Mouse (Mus musculus) small intestine, adult 2 months (tissue): ENCODE results near the gene Pde4d. TPM values are rescaled to one million over a fixed set of nuclear protein-coding genes. Genes with fewer than 3 reads are reported as not detected.
A peak's percentile ranks its signal among the peaks of the same experiment; 100 is the strongest.

Experiments used
- H3K27ac ChIP-seq: fragments of 200-500 bp; 2 replicates; pipeline ENCODE4 v1.5.1; 2012; ENCODE audit warnings: low read depth, low read length, control low read depth, inconsistent platforms; ENCODE audit not compliant: insufficient read depth
- H3K27me3 ChIP-seq: fragments of 200-500 bp; 2 replicates; pipeline ENCODE4 v1.6.1; 2012; ENCODE audit warnings: mild to moderate bottlenecking, moderate library complexity, low read length, inconsistent platforms; ENCODE audit not compliant: control insufficient read depth, insufficient read depth
- H3K36me3 ChIP-seq: fragments of 200-500 bp; 2 replicates; pipeline ENCODE4 v1.6.1; 2012; ENCODE audit warnings: mild to moderate bottlenecking, low read length, control low read depth, inconsistent platforms; ENCODE audit not compliant: control insufficient read depth, insufficient read depth
- H3K4me1 ChIP-seq: fragments of 200-500 bp; 2 replicates; pipeline ENCODE4 v1.6.1; 2012; ENCODE audit warnings: low read length, inconsistent platforms, mixed read lengths; ENCODE audit not compliant: control insufficient read depth, insufficient read depth, insufficient read length
- H3K4me3 ChIP-seq: fragments of 200-500 bp; 2 replicates; pipeline ENCODE4 v1.5.1; 2012; ENCODE audit warnings: low read depth, mild to moderate bottlenecking, control low read depth, inconsistent platforms, low read length, moderate library complexity
- CTCF ChIP-seq: fragments of 200-500 bp; IDR thresholded peaks from 2 replicates; pipeline ENCODE4 v1.5.1; 2012; ENCODE audit warnings: low read depth, mild to moderate bottlenecking, control low read depth, inconsistent platforms, low read length, moderate library complexity, mixed read lengths; ENCODE audit not compliant: insufficient replicate concordance, insufficient read length; ENCODE audit errors: extremely low read depth
- POLR2A ChIP-seq: fragments of 200-500 bp; IDR thresholded peaks from 2 replicates; pipeline ENCODE4 v1.6.1; 2012; ENCODE audit warnings: low read depth, mild to moderate bottlenecking, control low read depth, inconsistent platforms, low read length, moderate library complexity
- WGBS: fragments of 180-500 bp; shearing (Covaris S2); methylation state at CpG from one replicate; pipeline ENCODE4 v1.1.7; 2018; 5-methylcytosine and 5-hydroxymethylcytosine counted together
- polyA plus RNA-seq: library from polyadenylated mRNA; depleted of rRNA; stranded (reverse); fragments of >200 nt; gene quantifications from 2 replicates; pipeline ENCODE4 v1.2.3, GENCODE M21; 2012

Gene Pde4d
- polyA plus RNA-seq, 1 experiment, result 8.4 TPM

GRCm38 (mm10) chr13:109837453-109837852 is 1387.7 kb downstream of the Pde4d start:
- Histone ChIP-seq H3K27me3 (no peaks in the 10 kb centered on the region), H3K4me3 (no peak overlapping the region), H3K4me1 (peaks cover 6% of the 10 kb centered on the region; the same call in 1 of the 2 replicates), H3K36me3 (no peaks in the 10 kb centered on the region), H3K27ac (0 out of 2 replicates have a peak overlapping the region, but pooled peaks have one; percentile 18)
- 18% methylated on average over 11 of the region's 11 CpGs for WGBS
- TF ChIP-seq CTCF (no peak), POLR2A (no peak)

- Histone ChIP-seq H3K4me3 (no peak overlapping the region), H3K36me3 (no peaks in the 10 kb centered on the region), H3K4me1 (peaks cover 6% of the 10 kb centered on the region; the same call in 1 of the 2 replicates), H3K27me3 (no peaks in the 10 kb centered on the region), H3K27ac (0 out of 2 replicates have a peak overlapping the region, but pooled peaks have one; percentile 18)
- 49% methylated on average over 7 of the region's 7 CpGs for WGBS
- no peak for TF ChIP-seq POLR2A
- TF ChIP-seq CTCF, result no peak
Measured at GRCm38 (mm10) chr13:109837921-109838320, 1388.2 kb downstream of the Pde4d start.

- H3K27me3 ChIP-seq, result no peaks in the 10 kb centered on the region
- TF ChIP-seq CTCF (no peak), POLR2A (no peak)
- peaks cover 6% of the 10 kb centered on the region; the same call in 1 of the 2 replicates for H3K4me1 ChIP-seq
- no peak overlapping the region for H3K27ac ChIP-seq
- 26% methylated on average over 2 of the region's 2 CpGs for WGBS
- no peaks in the 10 kb centered on the region for H3K36me3 ChIP-seq
- no peak overlapping the region for H3K4me3 ChIP-seq
Measured at GRCm38 (mm10) chr13:109840251-109840650, 1390.5 kb downstream of the Pde4d start.

GRCm38 (mm10) chr13:109841140-109841822 is 1391.5 kb downstream of the Pde4d start:
- 21% methylated on average over 2 of the region's 2 CpGs for WGBS
- Histone ChIP-seq H3K27ac (no peak overlapping the region), H3K36me3 (no peaks in the 10 kb centered on the region), H3K4me1 (peaks cover 6% of the 10 kb centered on the region; the same call in 1 of the 2 replicates), H3K27me3 (no peaks in the 10 kb centered on the region), H3K4me3 (no peak overlapping the region)
- no peak for TF ChIP-seq POLR2A
- TF ChIP-seq CTCF, result no peak

GRCm38 (mm10) chr13:109842982-109843381 is 1393.2 kb downstream of the Pde4d start:
- Histone ChIP-seq H3K27me3 (no peaks in the 10 kb centered on the region), H3K27ac (no peak overlapping the region; the same call in 1 of the 2 replicates), H3K4me1 (peaks cover 6% of the 10 kb centered on the region; the same call in 1 of the 2 replicates), H3K36me3 (no peaks in the 10 kb centered on the region), H3K4me3 (no peak overlapping the region)
- no peak for TF ChIP-seq POLR2A
- no peak for TF ChIP-seq CTCF
- 98% methylated on average over 2 of the region's 2 CpGs for WGBS

- Histone ChIP-seq H3K27ac (no peak overlapping the region), H3K4me1 (peaks cover 6% of the 10 kb centered on the region; the same call in 1 of the 2 replicates), H3K36me3 (no peaks in the 10 kb centered on the region), H3K4me3 (no peak overlapping the region), H3K27me3 (no peaks in the 10 kb centered on the region)
- WGBS, result 86% methylated on average over 6 of the region's 6 CpGs
- no peak for TF ChIP-seq CTCF
Measured at GRCm38 (mm10) chr13:109844828-109845227, 1395.1 kb downstream of the Pde4d start.

- Histone ChIP-seq H3K27ac (no peak overlapping the region), H3K27me3 (no peaks in the 10 kb centered on the region), H3K36me3 (peaks cover 2% of the 10 kb centered on the region; the same call in 1 of the 2 replicates), H3K4me3 (no peak overlapping the region), H3K4me1 (no peaks in the 10 kb centered on the region)
- WGBS, result 65% methylated on average over 1 of the region's 1 CpGs
- TF ChIP-seq CTCF, result no peak
- no peak for TF ChIP-seq POLR2A
Measured at GRCm38 (mm10) chr13:109863826-109864225, 1414.1 kb downstream of the Pde4d start.

GRCm38 (mm10) chr13:109864311-109864710 is 1414.6 kb downstream of the Pde4d start:
- Histone ChIP-seq H3K4me1 (no peaks in the 10 kb centered on the region), H3K27me3 (no peaks in the 10 kb centered on the region), H3K4me3 (no peak overlapping the region), H3K36me3 (peaks cover under 1% of the 10 kb centered on the region; the same call in 1 of the 2 replicates), H3K27ac (no peak overlapping the region)
- 89% methylated on average over 6 of the region's 6 CpGs for WGBS
- no peak for TF ChIP-seq CTCF
- TF ChIP-seq POLR2A, result no peak
